7 mouse cellular contexts compared by ENCODE assay signal in the genomic region with DNA sequence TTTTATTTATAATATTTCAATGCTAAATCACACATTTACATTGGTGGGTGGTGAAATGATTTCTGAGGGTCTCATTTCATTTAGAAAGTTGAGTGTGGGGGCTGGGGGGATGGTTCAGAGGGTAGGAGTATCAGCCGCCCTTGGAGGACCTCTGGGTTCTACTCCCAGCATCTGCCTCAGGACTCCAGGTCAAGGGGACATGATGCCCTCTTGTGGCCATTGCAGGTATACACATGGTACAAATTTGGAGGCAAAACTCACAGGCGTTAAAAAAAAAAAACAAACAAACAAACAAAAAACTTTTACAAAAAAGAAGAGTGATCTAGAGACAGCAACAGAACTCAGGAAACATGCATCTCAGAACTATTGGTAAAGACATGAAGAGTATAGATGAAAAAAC.
DNase-seq lines count a peak whose midpoint lies in the region; ATAC-seq and TF ChIP-seq lines count a peak whose summit lies in the region.

No protein-coding gene starts in this region.

- ATAC-seq in kidney, embryonic 15.5 days (replicated peaks; ENCODE audit: low FRiP score), result no peak

- no peaks in the 10 kb centered on the region for H3K9me3 ChIP-seq in kidney, embryonic 15.5 days (replicated peaks)

- intact Hi-C loops in left cerebral cortex, postnatal 25 days (cut with DNase I), result loop anchor here (5.0 kb wide), 1 partner anchor 253 kb away; no protein-coding TSS in a partner anchor

- peak; percentile 75 for TF ChIP-seq CTCF in brain, embryonic 14.5 days (IDR thresholded peaks at IDR 0.05; ENCODE audit: borderline replicate concordance, extremely low read depth, insufficient read depth, insufficient read length)

- H3K27me3 ChIP-seq in kidney, embryonic 15.5 days, result no peaks in the 10 kb centered on the region

- no peak for TF ChIP-seq POLR2A in brain, embryonic 14.5 days (IDR thresholded peaks at IDR 0.05; ENCODE audit: borderline replicate concordance, extremely low read depth, insufficient read depth, insufficient read length, poor library complexity, severe bottlenecking)

- H3K36me3 ChIP-seq in kidney, embryonic 15.5 days, result no peaks in the 10 kb centered on the region

- DNase-seq in kidney, adult 9 months, result peak; percentile 37
- peak; percentile 73 for DNase-seq in NIH3T3 (ENCODE audit: low read depth)
- peak; percentile 61 for DNase-seq in brain, embryonic 14.5 days (ENCODE audit: low read depth)
- peak; percentile 13 to 29 for DNase-seq in frontal cortex, postnatal 36 days (ENCODE audit: low spot score in 2 of 2)
- DNase-seq in left cerebral cortex, postnatal 25 days (ENCODE audit: low spot score in 2 of 2), result peak; percentile 47 to 49
- peak; percentile 19 for DNase-seq in right cerebral cortex, postnatal 14 days

- WGBS in kidney, embryonic 15.5 days, result 9% methylated on average over 2 of the region's 2 CpGs

- no peak overlapping the region for H3K27ac ChIP-seq in kidney, embryonic 15.5 days

- no peak overlapping the region for H3K4me2 ChIP-seq in kidney, embryonic 15.5 days

- no peak overlapping the region for H3K9ac ChIP-seq in kidney, embryonic 15.5 days

- no peak overlapping the region for H3K4me3 ChIP-seq in kidney, embryonic 15.5 days (replicated peaks)

- H3K4me1 ChIP-seq in kidney, embryonic 15.5 days, result no peaks in the 10 kb centered on the region

Comparison
In these comparisons a context has a peak if more than half of its experiments do, and no peak if none do; other contexts are left out.
1. DNase-seq: peak in every context shown above with its lines; median percentile 73 in NIH3T3; 61 in brain, embryonic 14.5 days; 48 in left cerebral cortex, postnatal 25 days; 37 in kidney, adult 9 months; 21 in frontal cortex, postnatal 36 days; 19 in right cerebral cortex, postnatal 14 days.